ENCODE assay signal across 16 mouse cellular contexts in the genomic region with DNA sequence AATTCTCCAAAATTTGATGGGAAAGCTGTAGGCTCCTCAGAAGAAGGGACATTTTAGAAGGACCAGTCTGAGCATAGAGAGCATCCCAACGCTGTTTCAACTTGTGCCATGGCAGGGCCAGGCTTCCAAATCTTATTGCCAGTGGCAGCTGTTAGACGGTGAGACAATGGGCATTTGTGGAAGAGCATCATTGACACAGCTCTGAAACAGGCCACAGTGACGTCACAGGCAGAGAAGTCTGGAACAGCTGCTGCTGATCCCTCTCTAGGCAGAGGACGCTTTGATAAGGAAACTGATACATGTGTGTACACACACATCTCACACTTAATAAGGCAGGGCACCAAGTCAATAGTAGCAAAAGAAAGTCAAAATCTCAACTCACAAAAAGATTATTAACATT. TPM values are rescaled to one million over a fixed set of nuclear protein-coding genes. Genes with fewer than 3 reads are reported as not detected.
A peak's percentile ranks its signal among the peaks of the same experiment; 100 is the strongest.
DNase-seq lines count a peak whose midpoint lies in the region.
"Had no signal": no experiment of that assay in that cellular context is flagged by ENCODE, and none has a peak within 500 bp of the region (broad histone marks: within the 10 kb centered on the region; RNA-seq: fewer than 3 reads in every experiment).

No protein-coding gene starts in this region.

- DNase-seq in cerebellum, adult 11 months, result peak; percentile 3
- DNase-seq in cerebellum, adult 8-10 months, result no peak
- peak; percentile 25 for DNase-seq in gastrocnemius, postnatal 14 days
- no peak for DNase-seq in gastrocnemius, postnatal 25 days
- DNase-seq in layer of hippocampus, adult 9-11 months, result peak; percentile 60
- DNase-seq in layer of hippocampus, postnatal 36 days, result no peak
- peak; percentile 81 for DNase-seq in brain, adult 2 months (ENCODE audit: low read depth, low spot score)
- no peak for DNase-seq in embryo, embryonic 11 days
- DNase-seq: adrenal gland, adult 8-10 months; adrenal gland, postnatal 25 days; cerebellum, adult 11-12 months; cerebellum, adult 9-10 months; cerebellum, postnatal 14 days; heart, adult 18-20 months; heart, postnatal 10 days; heart, postnatal 4 days had no signal

- intact Hi-C loops in gastrocnemius, postnatal 14 days (cut with DNase I; ENCODE audit: low total_unique reads), result no loop called here

RNA-seq across cellular contexts. Expression of gene B3gat1, which starts 40.9 kb away (rescaled TPM):
- 1 to 10 TPM; 1.7 to 2.0 TPM for total RNA-seq in gastrocnemius, postnatal 14 days (2021)
- 1 to 10 TPM in 1 of 2 experiments, under 1 TPM in 1; 0.38 to 1.4 TPM for total RNA-seq in gastrocnemius, postnatal 25 days (2021)
- total RNA-seq in layer of hippocampus, postnatal 36 days (2021), result 100 to 1,000 TPM; 244 to 250 TPM
- total RNA-seq: heart, adult 18-20 months; heart, postnatal 10 days; heart, postnatal 4 days had no signal

Comparison
In these comparisons a context has a peak if more than half of its experiments do, and no peak if none do; other contexts are left out.
1. DNase-seq: peak in cerebellum, adult 11 months (single experiment), gastrocnemius, postnatal 14 days (single experiment), layer of hippocampus, adult 9-11 months (single experiment) and brain, adult 2 months (single experiment); none in cerebellum, adult 8-10 months (single experiment), gastrocnemius, postnatal 25 days (single experiment), layer of hippocampus, postnatal 36 days (0 of 2) and embryo, embryonic 11 days (single experiment).
2. RNA of gene B3gat1, which starts 40.9 kb away (total RNA-seq): 244 to 250 TPM in layer of hippocampus, postnatal 36 days; 1.7 to 2.0 TPM in gastrocnemius, postnatal 14 days and 0.38 to 1.4 TPM in gastrocnemius, postnatal 25 days; every median in the first group is over 10 times any median in the second.